Mouse (Mus musculus): ENCODE data around the gene Ackr4.

GRCm38 (mm10) chr9:104070241-104070640 is 56.5 kb downstream of the Ackr4 start:
- TF ChIP-seq CTCF (conservative IDR thresholded peaks at IDR 0.05; ENCODE audit: insufficient read depth, insufficient read length, low read depth, low read length), result no peak
- TF ChIP-seq POLR2A (IDR thresholded peaks at IDR 0.05; ENCODE audit: low read depth, low read length), result no peak
